Mouse (Mus musculus): ENCODE results near the gene Tnfsf14.

GRCm38 (mm10) chr17:57188510-57189192 is 5.3 kb downstream of the Tnfsf14 start:
- no peak for TF ChIP-seq POLR2A (IDR thresholded peaks at IDR 0.05; ENCODE audit: insufficient read length, low read depth)
- no peak for TF ChIP-seq USF1 (IDR thresholded peaks at IDR 0.05; ENCODE audit: low read depth)
- no peak for TF ChIP-seq REST (IDR thresholded peaks at IDR 0.05; ENCODE audit: insufficient read depth, insufficient read length)
- TF ChIP-seq E2F4 (IDR thresholded peaks at IDR 0.05; ENCODE audit: insufficient read depth): no peak
- no peak for TF ChIP-seq MYOD1 (IDR thresholded peaks at IDR 0.05; ENCODE audit: control insufficient read depth in 1 of 3, insufficient read length in 2 of 3, low read depth in 2 of 3)
- TF ChIP-seq CEBPB (IDR thresholded peaks at IDR 0.05; ENCODE audit: insufficient read depth, poor library complexity, severe bottlenecking): no peak
